Mouse (Mus musculus): ENCODE measurements at regions not wholly inside any gene's neighbourhood (a gene's known extent, or its start where the extent isn't known, plus 50 kb on each side); places are given as distances from the start of the nearest gene placed in this dataset.

DNA sequence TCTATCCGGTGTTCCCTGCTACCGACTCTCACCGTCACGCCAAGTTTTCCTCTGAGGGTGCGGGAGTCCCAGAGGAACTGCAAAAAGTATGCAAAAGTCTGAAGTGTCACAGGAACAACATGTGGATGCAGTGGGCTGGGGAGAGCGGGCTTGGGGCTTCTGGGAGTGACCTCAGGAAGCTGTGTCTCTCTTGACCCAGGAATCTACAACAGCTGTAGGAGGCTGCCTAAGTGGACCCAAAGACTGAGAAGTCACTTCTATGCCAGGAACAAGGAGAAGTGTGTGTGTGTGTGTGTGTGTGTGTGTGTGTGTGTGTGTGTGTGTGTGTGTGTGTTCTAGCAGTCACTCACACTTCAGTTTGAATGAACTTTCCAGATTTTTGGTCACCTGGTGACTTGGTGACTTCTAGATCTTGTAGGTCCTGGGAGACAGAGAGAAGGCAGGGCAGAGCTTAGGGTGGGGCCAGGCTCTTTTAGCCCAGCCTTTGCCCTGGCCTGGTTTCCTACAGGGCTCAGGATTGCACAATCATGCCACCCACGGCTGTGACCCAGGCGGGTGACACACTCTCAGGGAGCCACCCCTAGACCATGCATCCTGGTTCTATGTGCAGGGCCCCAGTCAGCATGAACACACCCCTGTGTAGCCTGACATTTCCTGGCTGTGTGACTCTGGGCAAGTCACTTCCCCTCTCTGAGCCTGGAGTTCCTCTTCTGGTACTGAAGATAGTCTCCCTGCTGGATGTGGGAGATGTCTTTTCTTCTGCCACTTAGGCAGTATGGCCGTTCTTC, 70.2 kb upstream of the Tmem189 start:
- DNase-seq (ENCODE audit: extremely low spot score): no peak

DNA sequence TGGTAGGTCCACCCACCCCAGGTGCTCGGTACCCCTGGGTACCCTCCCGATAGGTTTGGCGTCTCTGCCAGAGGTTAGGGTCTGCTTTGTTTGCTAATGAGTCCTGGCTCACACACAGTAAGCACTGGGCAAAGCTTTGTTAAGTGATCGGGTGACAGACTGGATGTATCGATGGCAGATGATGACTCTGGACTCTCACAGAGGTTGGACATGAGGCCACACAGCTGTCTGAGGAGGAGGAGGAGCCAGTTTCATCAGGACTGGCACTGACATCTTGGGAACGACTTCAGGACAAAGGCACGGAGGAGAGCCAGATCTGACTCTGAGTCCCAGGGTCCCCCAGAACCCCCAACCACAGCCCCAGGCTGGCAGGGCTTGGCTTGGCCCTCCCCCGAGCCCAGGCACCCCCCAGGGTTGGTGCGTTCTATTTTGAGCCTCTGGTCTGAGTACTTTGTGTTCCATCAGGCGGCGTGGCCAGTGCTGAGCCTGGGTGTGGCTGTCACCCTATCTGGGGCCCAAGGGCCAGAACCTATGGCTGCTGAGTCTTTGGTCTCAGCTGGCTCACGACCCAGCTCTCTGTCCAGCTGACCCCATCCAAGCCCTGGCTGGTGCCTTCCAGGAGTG, 67.6 kb upstream of the Tmem189 start:
- no peak for DNase-seq (ENCODE audit: extremely low spot score)

DNA sequence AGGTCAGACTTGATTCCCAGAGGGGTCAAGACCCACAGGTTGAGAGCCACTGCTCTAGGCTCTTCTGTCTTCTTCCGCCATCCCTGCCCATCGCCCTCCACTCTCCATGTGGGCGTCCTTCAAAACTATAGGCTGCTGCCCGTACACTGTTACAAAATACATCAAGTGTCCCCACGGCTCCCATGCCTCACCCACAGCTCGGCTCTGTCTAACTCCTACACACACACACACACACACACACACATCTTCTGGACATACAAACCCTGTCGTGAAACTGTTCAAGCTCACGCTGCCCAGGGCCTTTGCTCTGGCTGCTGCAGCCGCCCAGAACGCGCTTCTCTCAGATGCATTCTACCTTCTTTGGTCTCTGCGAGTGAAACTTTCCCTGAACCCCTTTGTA, 67.1 kb upstream of the Tmem189 start:
- DNase-seq (ENCODE audit: extremely low spot score): no peak

DNA sequence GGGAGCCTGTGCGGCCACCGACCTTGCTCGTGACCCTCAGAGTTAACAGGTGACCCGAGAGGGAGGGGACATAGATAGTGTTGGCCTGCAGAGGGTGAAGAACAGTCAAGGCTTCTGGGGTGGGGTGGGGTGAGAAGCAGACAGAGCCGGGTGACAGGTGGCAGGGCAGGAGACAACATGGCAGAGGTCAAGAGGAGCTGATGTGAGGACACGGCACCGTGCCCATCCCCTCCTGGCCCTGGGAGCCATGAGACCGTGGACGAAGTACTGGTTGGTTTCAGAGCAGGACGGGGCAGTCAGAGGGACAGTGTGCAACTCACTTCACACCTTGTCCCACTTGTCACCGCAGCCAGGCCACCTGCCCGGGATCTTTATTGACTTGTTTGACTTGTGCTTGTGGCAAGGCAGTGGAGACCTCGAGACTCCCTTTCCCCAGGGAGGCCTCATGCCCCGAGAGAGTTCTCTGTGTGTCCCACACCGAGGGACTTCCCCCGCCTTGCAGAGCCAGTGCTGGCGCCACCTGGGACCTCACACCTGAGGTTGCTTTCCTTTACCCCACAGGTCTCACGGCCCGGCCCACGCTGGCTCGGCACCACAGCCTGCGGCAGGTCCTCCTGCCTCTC, 65.4 kb upstream of the Tmem189 start:
- no peak for DNase-seq (ENCODE audit: extremely low spot score)

DNA sequence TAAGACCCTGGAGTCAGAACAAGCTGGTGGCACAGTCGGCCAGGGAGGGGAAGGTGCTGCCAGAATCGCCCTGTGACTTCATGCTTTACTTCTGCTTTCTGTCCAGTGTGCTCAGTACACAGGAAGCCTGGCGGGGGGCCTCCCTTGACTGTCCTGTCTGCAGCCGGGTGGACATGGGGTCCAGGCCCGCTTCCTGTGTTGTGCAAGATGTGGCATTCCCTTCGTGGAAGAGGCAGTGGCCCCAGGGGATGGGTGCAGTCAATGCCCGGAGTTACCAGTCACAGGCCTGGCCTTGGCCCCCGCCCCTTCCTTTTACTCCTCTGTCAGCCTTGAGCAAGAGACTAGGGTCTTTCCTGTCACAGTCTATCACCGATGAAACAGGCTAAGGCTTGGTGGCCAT, 64.3 kb upstream of the Tmem189 start:
- no peak for DNase-seq (ENCODE audit: extremely low spot score)

DNA sequence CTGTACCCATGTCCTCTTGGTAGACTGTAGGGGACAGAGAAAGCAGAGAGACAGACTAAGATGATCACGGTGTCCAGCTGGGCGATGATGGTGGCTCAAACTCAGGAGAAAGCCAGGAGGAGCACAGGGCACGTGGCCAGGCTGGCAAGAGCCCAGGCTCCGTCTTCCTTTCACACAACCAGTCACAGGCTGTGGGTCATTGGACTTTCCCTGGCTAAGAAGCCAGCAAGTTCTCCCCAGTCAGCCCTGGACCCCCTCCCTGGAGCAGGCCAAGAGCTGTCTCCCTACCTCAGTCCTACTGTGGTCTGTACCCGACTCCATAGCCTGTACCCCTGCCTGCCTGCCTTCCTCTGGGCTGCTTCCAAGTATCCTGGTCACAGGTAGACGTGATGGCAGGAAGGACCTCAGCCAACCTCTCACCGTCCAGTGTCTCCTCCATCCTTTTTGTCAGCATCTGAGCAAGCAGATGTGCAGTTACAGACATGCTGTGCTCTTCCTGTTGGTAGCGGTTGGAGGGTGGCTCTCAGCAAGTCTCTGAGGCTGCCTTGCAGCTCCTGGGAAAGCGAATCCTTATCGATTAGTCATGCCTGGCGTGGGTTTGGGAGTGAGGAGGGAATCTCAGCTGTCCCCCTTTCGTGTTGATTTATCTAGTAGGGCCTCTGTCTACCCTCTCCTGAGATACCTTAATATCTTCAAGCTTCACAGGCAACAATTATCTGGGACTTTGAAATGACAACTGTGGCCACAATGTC, 63.4 kb upstream of the Tmem189 start:
- DNase-seq (ENCODE audit: extremely low spot score): no peak

DNA sequence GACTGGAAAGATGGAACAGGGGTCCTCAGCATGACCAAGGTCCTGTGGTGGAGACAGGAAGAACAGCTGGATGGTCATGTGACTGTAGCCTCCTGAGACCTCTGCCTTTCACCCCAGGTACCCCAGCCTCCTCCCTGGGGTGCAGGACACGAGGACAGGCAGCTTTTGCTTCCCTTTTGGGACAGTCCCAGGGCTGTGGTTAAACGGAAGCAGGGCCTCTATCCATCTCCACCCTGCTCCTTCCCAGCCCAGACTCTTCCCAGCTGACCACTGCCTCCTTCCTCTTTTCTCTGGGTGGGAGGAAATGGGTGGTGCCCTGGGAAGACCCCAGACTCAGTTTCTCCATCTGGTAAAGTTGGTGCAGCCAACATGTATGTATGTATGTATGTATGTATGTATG, 62.0 kb upstream of the Tmem189 start:
- no peak for DNase-seq (ENCODE audit: extremely low spot score)

DNA sequence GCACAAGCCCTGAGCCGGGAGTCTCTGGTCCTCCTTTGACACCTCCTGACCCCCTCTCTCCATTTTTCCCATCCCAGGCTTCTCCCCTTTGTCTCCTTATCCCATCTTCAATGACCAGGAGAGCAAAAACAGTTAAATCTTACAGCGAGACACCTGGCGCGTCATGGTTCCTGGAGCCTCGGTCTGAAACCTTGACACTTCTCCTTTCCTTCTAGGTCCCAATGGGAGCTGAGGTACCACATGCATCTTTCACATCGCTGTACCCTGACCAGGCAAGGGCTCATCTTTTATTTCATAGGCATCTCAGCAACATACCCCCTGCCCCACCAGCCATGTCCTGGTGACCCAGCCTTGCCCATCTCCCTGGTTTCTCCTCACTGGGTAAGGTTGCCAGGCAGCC, 58.7 kb upstream of the Tmem189 start:
- DNase-seq (ENCODE audit: extremely low spot score): no peak

DNA sequence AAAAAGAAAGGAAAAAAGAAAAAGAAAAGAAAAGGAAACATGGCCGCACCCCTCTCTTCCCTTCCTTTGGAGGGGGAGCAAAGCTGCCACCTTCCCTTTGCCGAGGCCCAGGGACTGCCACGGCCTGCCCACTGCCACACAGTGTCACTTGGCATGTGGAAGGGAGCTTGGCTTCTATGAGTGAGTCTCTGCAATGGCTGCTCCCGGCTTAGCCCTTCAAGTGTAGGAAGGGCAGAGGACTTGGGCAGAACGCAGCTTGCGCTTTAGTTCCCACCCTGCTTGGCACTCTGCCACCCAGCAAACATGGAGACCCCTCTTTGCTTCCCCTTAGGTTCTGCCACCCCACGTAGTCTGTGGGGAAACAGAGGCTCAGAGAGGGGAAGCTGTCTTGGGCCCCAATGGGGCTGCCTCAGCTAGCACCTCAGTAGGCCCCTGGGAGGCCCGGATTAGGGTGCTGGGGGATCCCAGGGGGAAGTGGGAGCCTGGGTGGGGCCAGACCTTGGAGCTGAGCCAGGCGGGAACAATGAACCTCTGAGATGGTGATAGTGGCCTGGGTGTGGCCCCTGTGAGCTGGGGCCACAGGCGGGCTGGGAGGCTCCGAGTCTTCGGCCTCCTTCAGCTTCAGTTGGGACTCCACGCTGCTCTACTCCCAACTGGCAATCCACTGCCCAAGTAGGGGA, 57.7 kb upstream of the Tmem189 start:
- no peak for DNase-seq (ENCODE audit: extremely low spot score)

DNA sequence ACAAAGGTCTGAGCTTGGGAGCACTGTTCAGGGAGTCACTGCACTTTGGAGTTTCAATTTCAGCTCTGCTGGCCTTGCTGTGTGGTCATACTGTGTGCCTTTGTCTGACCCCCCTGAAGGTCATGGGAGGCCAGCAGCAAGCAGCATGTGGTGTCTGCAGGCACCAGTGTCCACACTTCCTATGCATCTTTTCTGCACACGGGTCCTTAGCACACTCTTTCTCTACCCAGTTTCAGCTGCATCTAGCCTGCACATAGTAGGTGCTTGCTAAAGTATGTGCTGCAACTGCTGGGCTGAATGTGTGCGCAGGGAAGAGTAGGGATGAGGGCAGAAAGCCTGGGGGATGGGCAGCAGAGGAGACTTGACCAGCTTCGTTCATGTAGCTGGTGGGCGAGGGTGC, 56.7 kb upstream of the Tmem189 start:
- no peak for DNase-seq (ENCODE audit: extremely low spot score)

DNA sequence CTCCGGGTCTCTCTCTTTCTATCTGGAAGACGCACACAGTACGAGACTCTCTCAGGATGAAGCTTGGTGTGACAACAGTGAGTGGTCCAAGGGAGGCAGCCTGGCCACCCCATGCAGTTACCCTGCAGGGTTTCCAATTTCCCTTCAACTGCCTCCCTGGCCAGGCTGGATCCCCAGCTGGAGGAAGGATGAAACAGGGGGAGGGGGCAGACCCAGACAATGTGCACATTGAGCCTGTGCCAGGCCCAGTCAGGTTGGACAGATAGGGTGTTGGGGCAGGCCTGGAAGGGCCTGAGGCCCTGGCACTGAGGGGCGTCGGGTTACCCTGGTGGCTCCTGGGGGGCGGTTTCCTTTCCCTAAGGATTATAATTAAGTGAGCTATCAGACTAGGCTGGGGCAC, 55.8 kb upstream of the Tmem189 start:
- no peak for DNase-seq (ENCODE audit: extremely low spot score)

DNA sequence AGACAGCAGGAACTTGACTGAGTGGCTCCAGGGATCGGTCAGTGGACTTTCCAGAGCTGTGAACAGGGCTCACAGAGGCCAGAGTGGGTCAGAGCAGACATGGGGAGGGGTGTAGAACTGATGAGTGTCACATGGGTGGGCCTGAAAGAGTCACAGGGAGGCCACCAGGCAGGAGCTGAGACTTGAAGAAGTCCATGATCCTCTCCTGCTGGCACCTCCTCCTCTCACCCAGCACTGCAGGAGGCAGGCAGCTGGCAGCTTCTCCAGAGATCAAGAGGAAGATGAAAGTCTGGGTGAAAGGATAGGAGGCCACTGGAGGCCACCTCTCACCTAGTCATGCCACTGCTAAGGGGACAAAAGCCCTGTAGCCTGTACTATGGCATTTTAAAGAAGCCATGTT, 54.5 kb upstream of the Tmem189 start:
- DNase-seq (ENCODE audit: extremely low spot score): no peak

DNA sequence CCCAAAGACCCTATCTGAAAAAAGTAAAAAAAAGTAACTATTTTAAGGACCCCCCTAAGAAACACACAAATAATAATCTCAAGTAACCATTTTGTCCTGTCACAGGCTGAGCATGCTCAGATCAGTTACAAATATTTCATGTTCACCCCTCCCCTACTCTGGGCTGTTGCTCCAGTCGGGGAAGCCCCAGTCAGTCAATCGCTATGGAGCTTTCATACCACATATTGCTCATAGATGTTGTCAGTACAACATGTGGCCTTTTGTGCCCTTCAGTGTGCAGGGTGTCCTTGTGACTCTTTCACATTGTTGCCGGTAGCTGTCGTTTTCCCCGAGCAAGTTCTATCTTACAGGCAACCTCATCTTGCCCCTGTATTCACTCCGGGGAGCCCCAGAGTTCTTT, 52.9 kb upstream of the Tmem189 start:
- DNase-seq (ENCODE audit: extremely low spot score): no peak

DNA sequence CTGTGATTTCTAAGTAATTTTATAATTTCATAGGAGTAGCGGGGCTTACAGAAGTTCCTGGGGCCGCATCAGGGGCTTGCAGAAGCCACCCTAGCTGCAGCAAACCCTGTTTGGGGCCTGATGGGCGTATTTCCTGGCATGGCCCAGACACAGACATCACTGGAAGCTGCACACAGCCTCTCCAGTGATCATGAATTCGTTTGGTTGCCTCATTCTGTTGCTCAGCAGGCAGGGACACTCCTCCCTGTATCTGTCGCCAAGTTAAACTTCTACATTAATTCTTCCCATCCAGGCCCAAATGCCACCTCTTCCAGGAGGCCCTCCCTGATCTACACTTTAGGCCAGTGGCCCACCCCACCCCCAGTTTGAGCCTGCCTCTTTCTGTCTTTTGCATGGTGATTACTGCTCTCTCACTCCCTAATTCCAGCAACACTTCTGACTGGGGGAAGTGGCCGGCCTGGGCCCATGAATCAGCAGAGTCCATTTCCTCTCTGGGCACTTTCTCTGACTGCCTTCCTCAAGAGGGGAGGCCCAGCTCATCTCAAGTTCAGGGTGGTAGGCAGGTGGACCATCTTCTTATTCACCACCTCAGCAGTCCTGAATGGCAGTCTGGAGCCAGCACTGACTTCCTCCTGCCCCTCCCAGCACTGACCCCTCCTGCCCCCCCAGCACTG, 51.0 kb upstream of the Tmem189 start:
- no peak for DNase-seq (ENCODE audit: extremely low spot score)
